Mouse (Mus musculus) embryonic facial prominence, embryonic 14.5 days (tissue): ENCODE results near the gene Clca3a1. TPM values are rescaled to one million over a fixed set of nuclear protein-coding genes. Genes with fewer than 3 reads are reported as not detected.
"Not testable (repeated sequence)": the region's sequence is repeated elsewhere in the genome, so short reads cannot be mapped to it uniquely, and the experiment has no call there.

Experiments used
- ATAC-seq: fragments of 200-750 bp; cut with Nextera tagmentation; 2 replicates; pipeline ENCODE4 v1.8.0; 2017; ENCODE audit warnings: low read depth, moderate number of reproducible peaks, moderate TSS enrichment
- DNase-seq: peaks from one replicate; pipeline ENCODE4 v3.0.0-alpha.2; 2015; ENCODE audit warnings: low spot score
- H3K27ac ChIP-seq: fragments of 300-500 bp; sonication (generic); replicated peaks from 2 replicates; pipeline ENCODE4 v1.5.1; 2014; ENCODE audit warnings: low read depth, mild to moderate bottlenecking, low read length, moderate library complexity
- H3K27me3 ChIP-seq: fragments of 300-500 bp; sonication (generic); replicated peaks from 2 replicates; pipeline ENCODE4 v1.6.1; 2014; ENCODE audit warnings: low read length; ENCODE audit not compliant: control insufficient read depth, insufficient read depth
- H3K36me3 ChIP-seq: fragments of 300-500 bp; sonication (generic); 2 replicates; pipeline ENCODE4 v1.6.1; 2014; ENCODE audit warnings: low read length, mixed read lengths; ENCODE audit not compliant: control insufficient read depth, insufficient read depth
- H3K4me1 ChIP-seq: fragments of 300-500 bp; sonication (generic); 2 replicates; pipeline ENCODE4 v1.6.1; 2014; ENCODE audit warnings: antibody characterized with exemption, low read length; ENCODE audit not compliant: control insufficient read depth, insufficient read depth
- H3K4me2 ChIP-seq: fragments of 300-500 bp; sonication (generic); 2 replicates; pipeline ENCODE4 v1.6.1; 2014; ENCODE audit warnings: low read depth, mild to moderate bottlenecking, low read length, moderate library complexity, mixed read lengths
- H3K4me3 ChIP-seq: fragments of 300-500 bp; sonication (generic); 2 replicates; pipeline ENCODE4 v1.5.1; 2014; ENCODE audit warnings: low read depth, mild to moderate bottlenecking, low read length
- H3K9ac ChIP-seq: fragments of 300-500 bp; sonication (generic); 2 replicates; pipeline ENCODE4 v1.6.1; 2014; ENCODE audit warnings: low read depth, mild to moderate bottlenecking, low read length, moderate library complexity, mixed read lengths
- H3K9me3 ChIP-seq: fragments of 300-500 bp; sonication (generic); 2 replicates; pipeline ENCODE4 v1.6.1; 2016; ENCODE audit warnings: low read length; ENCODE audit not compliant: control insufficient read depth
- WGBS: fragments of 180-500 bp; shearing (Covaris S2); extraction: QIAGEN DNeasy Blood & Tissue Kit; methylation state at CpG from one replicate; pipeline ENCODE4 v1.1.7; 2014; 5-methylcytosine and 5-hydroxymethylcytosine counted together
- polyA plus RNA-seq: library from polyadenylated mRNA; unstranded; fragments of >200 nt; fragmentation: Nextera tagmentation; extraction: Ambion mirVana; gene quantifications from 2 replicates; pipeline ENCODE4 v1.2.1, GENCODE M21; 2014

Gene Clca3a1
- polyA plus RNA-seq, 1 experiment from 2014 or later = 1.9 TPM

GRCm38 (mm10) chr3:144756103-144756502, 4.7 kb downstream of the Clca3a1 start:
- not testable (repeated sequence) for H3K9ac ChIP-seq, H3K27ac ChIP-seq, H3K4me1 ChIP-seq, ATAC-seq, H3K36me3 ChIP-seq, H3K27me3 ChIP-seq, H3K9me3 ChIP-seq, H3K4me2 ChIP-seq, H3K4me3 ChIP-seq
- 65% methylated on average over 8 of the region's 8 CpGs for WGBS
- DNase-seq = peak; percentile 3

- H3K9ac ChIP-seq = no peak overlapping the region
- H3K9me3 ChIP-seq = no peaks in the 10 kb centered on the region
- 3% methylated on average over 2 of the region's 2 CpGs for WGBS
- ATAC-seq (no peak), DNase-seq (no peak)
- no peak overlapping the region for H3K27ac ChIP-seq
- no peaks in the 10 kb centered on the region for H3K27me3 ChIP-seq
- H3K36me3 ChIP-seq = no peaks in the 10 kb centered on the region
- no peak overlapping the region for H3K4me3 ChIP-seq
- no peak overlapping the region for H3K4me2 ChIP-seq
- H3K4me1 ChIP-seq = no peaks in the 10 kb centered on the region
These were observed 7.7 kb downstream of the Clca3a1 start for GRCm38 (mm10) chr3:144753120-144753519.

- WGBS = 62% methylated on average over 18 of the region's 21 CpGs
These were observed 11.5 kb downstream of the Clca3a1 start for GRCm38 (mm10) chr3:144749062-144749963.

GRCm38 (mm10) chr3:144747706-144748105, 13.1 kb downstream of the Clca3a1 start:
- not testable (repeated sequence) for H3K27ac ChIP-seq, DNase-seq, H3K4me3 ChIP-seq, H3K9ac ChIP-seq, H3K9me3 ChIP-seq, H3K4me2 ChIP-seq, H3K27me3 ChIP-seq, H3K36me3 ChIP-seq, H3K4me1 ChIP-seq, ATAC-seq
- WGBS = 57% methylated on average over 3 of the region's 3 CpGs

More at GRCm38 (mm10) chr3:144749062-144749963, 11.5 kb downstream of the Clca3a1 start:
- ATAC-seq, H3K36me3 ChIP-seq, H3K27ac ChIP-seq, H3K27me3 ChIP-seq, H3K9ac ChIP-seq, H3K9me3 ChIP-seq, H3K4me2 ChIP-seq, H3K4me3 ChIP-seq, DNase-seq, H3K4me1 ChIP-seq: not testable (repeated sequence)

GRCm38 (mm10) chr3:144738396-144738795, 22.4 kb downstream of the Clca3a1 start:
- not testable (repeated sequence) for H3K9me3 ChIP-seq, H3K4me1 ChIP-seq, DNase-seq, H3K4me2 ChIP-seq, H3K27me3 ChIP-seq, H3K9ac ChIP-seq, H3K36me3 ChIP-seq, H3K4me3 ChIP-seq, H3K27ac ChIP-seq, ATAC-seq
- WGBS = 81% methylated on average over 24 of the region's 24 CpGs

GRCm38 (mm10) chr3:144736831-144737230, 23.9 kb downstream of the Clca3a1 start:
- DNase-seq (no peak), ATAC-seq (no peak)
- H3K4me3 ChIP-seq = no peak overlapping the region
- WGBS = 21% methylated on average over 9 of the region's 9 CpGs
- H3K9me3 ChIP-seq = no peaks in the 10 kb centered on the region
- no peaks in the 10 kb centered on the region for H3K4me1 ChIP-seq
- H3K36me3 ChIP-seq = no peaks in the 10 kb centered on the region
- no peak overlapping the region for H3K4me2 ChIP-seq
- no peak overlapping the region for H3K27ac ChIP-seq
- H3K27me3 ChIP-seq = no peaks in the 10 kb centered on the region
- no peak overlapping the region for H3K9ac ChIP-seq

GRCm38 (mm10) chr3:144723455-144723854, 37.3 kb downstream of the Clca3a1 start:
- Histone ChIP-seq H3K9ac (no peak overlapping the region), H3K4me2 (no peak overlapping the region), H3K4me1 (peaks cover 10% of the 10 kb centered on the region), H3K4me3 (no peak overlapping the region), H3K9me3 (no peaks in the 10 kb centered on the region), H3K27ac (no peak overlapping the region), H3K27me3 (no peaks in the 10 kb centered on the region), H3K36me3 (no peaks in the 10 kb centered on the region)
- DNase-seq (no peak), ATAC-seq (no peak)
- WGBS = 39% methylated on average over 4 of the region's 4 CpGs

GRCm38 (mm10) chr3:144722566-144722965, 38.2 kb downstream of the Clca3a1 start:
- ATAC-seq, H3K4me2 ChIP-seq, H3K4me3 ChIP-seq, H3K9ac ChIP-seq, DNase-seq, H3K36me3 ChIP-seq, H3K9me3 ChIP-seq, H3K27ac ChIP-seq, H3K27me3 ChIP-seq: not testable (repeated sequence)
- WGBS = 79% methylated on average over 3 of the region's 3 CpGs
- peaks cover 17% of the 10 kb centered on the region for H3K4me1 ChIP-seq

- Histone ChIP-seq H3K9ac (no peak overlapping the region), H3K27ac (no peak overlapping the region), H3K9me3 (no peaks in the 10 kb centered on the region), H3K27me3 (no peaks in the 10 kb centered on the region), H3K36me3 (no peaks in the 10 kb centered on the region), H3K4me2 (no peak overlapping the region), H3K4me3 (no peak overlapping the region), H3K4me1 (peaks cover 19% of the 10 kb centered on the region)
- ATAC-seq (no peak), DNase-seq (no peak)
- WGBS = 79% methylated on average over 9 of the region's 9 CpGs
These were observed 38.9 kb downstream of the Clca3a1 start for GRCm38 (mm10) chr3:144721860-144722256.
